Mouse (Mus musculus): ENCODE results near the gene Pgm2.

The Pgm2 gene

GRCm38 (mm10) chr5:64092748-64093292 is at the start of gene Pgm2:
Gene Pgm2, plus strand, starts transcription at chr5:64092950.
- peak; percentile 77 for DNase-seq (ENCODE audit: low spot score)

- no peak for DNase-seq (ENCODE audit: low spot score)
These were observed 48.9 kb upstream of the Pgm2 start for GRCm38 (mm10) chr5:64043694-64044453.

GRCm38 (mm10) chr5:64044790-64045189 is 48.0 kb upstream of the Pgm2 start:
- no peak for DNase-seq (ENCODE audit: low spot score)

DNA sequence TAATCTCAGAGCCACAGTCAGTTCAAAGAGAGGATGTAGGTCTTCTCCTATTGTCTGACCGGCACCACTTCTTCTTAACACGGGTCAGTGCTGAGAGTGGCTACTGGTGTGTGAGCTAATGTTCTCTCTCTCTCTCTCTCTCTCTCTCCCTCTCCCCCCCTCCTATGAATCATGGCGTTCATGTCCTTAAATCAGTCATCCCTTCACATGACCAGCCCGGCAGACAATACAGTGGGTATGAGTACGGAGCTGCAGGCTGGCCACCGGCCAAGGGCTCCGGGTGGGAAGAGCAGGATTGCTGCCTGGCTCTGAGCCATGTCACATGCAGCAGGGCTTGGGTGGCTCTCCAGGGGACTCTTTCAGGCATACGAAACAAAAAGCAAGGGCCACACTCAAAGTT is 47.2 kb upstream of the Pgm2 start:
- DNase-seq (ENCODE audit: low spot score): no peak

- DNase-seq (ENCODE audit: low spot score): no peak
These were observed 45.8 kb upstream of the Pgm2 start for GRCm38 (mm10) chr5:64046995-64047394.

- DNase-seq (ENCODE audit: low spot score): no peak
These were observed 44.8 kb upstream of the Pgm2 start for GRCm38 (mm10) chr5:64047921-64048320.

- DNase-seq (ENCODE audit: low spot score): no peak
These were observed 44.1 kb upstream of the Pgm2 start for GRCm38 (mm10) chr5:64048605-64049004.

DNA sequence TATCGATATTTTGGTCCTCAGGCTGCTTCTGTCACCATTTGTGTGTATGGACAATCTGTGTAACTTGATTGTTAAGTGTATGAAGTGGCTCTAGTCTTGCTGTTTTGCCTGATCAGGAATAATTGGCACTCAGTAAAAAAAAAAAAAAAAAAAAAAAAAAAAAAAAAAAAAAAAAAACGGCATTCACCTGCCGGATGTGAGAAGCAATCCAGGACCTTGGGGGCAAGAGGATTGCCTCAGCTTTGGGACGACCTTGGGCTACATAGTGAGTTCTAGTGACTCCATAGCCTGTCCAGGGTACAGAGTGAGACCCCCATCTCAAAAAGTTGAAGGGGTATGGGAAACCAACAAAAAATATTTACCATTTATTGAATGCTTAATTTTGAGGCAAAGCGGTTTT is 43.5 kb upstream of the Pgm2 start:
- DNase-seq (ENCODE audit: low spot score): no peak

- no peak for DNase-seq (ENCODE audit: low spot score)
These were observed 39.7 kb upstream of the Pgm2 start for GRCm38 (mm10) chr5:64053010-64053409.

- no peak for DNase-seq (ENCODE audit: low spot score)
These were observed 36.5 kb upstream of the Pgm2 start for GRCm38 (mm10) chr5:64056210-64056609.

GRCm38 (mm10) chr5:64060881-64061280 is 31.9 kb upstream of the Pgm2 start:
- no peak for DNase-seq (ENCODE audit: low spot score)

- no peak for DNase-seq (ENCODE audit: low spot score)
These were observed 31.1 kb upstream of the Pgm2 start for GRCm38 (mm10) chr5:64061643-64062042.

- no peak for DNase-seq (ENCODE audit: low spot score)
These were observed 29.7 kb upstream of the Pgm2 start for GRCm38 (mm10) chr5:64062882-64063621.

- no peak for DNase-seq (ENCODE audit: low spot score)
These were observed 29.0 kb upstream of the Pgm2 start for GRCm38 (mm10) chr5:64063622-64064355.

DNA sequence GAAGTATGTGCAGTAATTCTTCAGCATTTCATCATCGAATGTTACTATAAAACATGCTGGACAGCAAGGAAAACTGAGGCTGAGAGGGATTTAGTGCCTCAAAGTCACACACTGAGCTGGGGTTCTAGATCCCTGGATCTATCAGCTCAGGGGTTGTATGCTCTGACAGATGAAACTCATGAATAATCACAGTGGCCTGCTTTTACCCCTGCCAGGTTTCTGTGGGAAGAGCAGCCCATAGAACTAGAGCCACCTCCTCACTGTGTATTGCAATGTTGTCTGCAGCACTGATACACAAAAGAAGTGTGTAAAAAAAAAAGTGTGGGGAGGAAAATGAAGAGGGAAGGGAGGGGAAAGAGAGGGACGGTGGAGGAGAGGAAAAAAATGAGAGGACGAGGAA is 28.3 kb upstream of the Pgm2 start:
- no peak for DNase-seq (ENCODE audit: low spot score)

DNA sequence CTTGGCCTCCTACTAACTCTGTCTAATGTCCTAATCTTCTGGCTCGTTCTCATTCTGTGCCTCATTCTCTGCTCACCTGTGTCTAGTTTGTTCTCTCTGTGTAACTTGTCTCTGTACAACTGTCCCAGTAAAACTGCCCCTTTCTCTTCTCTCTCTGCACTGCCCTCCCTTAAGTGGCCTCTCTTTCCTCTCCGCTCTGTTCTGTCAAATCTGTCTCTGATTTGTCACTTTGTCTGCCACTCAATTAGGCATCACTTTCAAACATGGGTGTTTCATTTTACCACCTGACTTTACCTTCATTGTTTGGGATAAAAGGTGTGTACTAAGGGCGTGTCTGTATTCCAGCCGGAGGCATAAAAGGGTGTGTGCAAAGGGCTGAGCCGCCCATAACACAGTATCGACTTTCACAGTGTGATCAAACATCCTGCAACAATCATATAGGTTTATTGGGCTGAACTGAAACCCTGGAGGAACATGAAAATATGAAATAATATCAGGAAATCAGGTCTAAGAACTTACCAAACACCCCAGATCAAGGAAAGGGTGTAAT is 27.2 kb upstream of the Pgm2 start:
- no peak for DNase-seq (ENCODE audit: low spot score)

DNA sequence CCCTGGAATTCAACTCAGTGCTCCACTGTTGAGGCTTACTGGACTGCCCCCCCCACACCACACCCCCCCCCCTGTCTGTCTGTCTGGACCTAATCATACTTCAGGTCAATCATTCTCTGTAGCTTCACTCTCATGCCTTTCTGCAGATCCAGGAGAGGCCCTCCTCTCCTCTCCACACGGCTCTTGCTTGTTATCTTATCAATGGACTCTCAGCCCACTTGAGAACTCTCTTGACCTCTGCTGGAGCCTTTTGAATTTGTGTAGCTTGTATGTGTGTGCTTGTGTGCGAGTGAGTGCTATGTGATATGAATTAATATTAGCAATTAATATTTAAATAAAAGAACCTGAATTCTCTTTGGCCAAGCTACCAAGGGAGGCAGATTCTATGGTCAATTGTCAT is 26.6 kb upstream of the Pgm2 start:
- DNase-seq (ENCODE audit: low spot score): no peak

DNA sequence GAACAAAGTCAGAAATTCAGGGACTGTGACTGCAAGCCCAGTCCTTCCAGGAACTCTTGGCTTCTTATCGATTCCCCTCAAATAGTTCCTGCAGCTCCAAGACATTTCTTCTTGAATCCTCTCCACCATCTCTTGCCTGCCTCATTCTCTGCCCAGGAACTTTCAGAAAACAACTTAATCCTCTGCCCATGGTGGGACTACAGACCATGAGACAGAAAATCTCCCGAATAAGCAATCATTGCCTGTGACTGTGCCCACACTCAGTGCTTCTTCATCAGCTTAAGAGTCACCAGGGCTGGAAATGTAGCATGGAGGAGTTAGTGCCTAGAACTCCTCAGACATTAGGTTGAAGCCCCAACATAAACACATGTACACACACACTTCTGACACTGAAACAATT is 25.2 kb upstream of the Pgm2 start:
- DNase-seq (ENCODE audit: low spot score): no peak

DNA sequence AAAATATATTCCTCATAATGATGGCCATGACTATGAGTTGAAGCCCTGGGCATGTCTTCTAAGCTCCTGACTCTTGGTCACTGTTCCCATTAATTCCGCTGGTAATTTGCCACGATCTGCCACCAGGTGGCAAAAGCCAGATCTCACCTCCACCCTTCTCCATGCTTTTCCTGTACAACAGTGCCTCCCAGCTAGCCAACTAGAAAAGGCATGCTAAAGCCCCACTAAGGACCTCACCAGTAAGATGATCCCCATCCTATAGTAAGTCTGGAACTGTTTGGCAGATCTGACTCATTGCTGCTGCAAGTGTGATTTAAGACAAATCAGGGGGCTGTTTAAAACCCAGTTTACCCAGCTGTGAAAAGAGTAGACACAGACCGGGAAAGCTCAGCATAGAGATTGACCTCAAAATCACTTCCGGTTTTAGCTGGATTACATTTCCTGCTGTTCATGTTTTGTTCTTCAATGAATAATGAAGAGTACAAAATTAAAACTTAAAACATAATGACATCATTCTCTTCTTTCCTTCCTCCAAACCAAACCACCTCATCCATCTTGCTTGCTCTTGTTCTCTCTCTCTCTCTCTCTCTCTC is 22.6 kb upstream of the Pgm2 start:
- DNase-seq (ENCODE audit: low spot score): peak; percentile 5

DNA sequence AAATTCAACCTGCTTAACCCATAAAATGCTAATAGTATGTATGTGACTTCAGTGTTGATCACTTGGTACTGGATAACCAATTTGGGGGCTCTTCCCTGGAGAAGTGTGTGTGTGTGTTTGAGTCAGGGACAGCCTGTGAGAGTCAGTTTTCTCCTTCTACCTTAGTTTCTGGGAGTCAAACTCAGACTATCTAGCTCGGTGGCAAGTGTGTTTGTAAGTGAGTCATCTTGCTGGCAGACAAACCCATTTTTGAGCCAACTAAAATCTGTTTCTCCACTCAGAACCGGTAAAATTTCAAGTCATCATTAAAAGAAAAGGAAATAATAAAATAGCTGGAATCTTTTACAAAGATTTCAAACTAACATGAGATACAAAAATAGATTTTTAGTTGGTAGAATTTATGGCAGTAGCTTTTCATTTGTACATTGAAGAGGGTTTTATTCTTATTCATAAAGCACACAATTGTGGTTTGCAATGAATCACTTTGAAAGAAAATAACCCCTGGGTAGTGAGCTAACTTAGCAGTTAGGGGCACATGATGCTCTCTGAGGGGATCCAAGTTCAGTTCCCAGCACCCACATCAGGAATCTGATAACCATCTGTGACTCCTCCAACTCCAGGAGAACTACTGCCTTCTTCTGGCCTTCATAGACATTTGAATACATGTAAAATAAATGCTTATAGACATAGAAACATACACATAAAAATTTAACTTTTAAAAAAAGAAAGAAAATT is 21.8 kb upstream of the Pgm2 start:
- no peak for DNase-seq (ENCODE audit: low spot score)

- DNase-seq (ENCODE audit: low spot score): no peak
These were observed 18.3 kb upstream of the Pgm2 start for GRCm38 (mm10) chr5:64074455-64074854.
